Mouse (Mus musculus): ENCODE results near the gene Anks1.

DNA sequence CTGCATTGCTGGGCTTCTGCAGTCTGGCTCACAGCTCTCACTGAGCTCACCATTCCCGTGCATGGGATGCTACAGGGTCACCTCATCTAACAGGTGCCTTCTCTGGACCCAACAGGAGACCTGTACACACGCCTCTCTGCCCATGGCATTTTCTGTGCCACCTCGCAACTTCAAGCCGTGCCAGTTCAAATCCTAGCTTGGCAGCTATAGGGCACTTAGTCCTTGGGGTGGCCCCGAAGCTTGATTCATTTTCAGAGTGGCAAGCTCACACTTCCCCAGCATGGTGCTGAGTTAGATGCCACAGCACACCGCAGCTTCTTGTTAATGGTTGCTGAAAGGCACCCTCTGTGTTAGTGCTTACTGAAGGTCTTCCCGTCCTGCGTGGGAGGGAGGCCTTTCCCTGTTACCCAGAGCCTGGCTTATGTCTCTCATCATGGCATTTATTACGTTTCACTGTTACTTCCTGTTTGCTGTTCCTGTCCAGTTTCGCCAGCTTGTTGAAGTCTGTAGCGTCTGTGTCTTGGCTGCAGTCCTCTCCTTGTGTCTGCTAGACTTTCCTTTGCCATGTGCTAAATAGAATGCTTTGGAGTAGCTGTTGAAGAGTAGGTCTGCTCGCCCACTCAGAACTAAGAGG lies 29.1 kb downstream of the Anks1 start:
- TF ChIP-seq POLR2A (IDR thresholded peaks at IDR 0.05; ENCODE audit: extremely low read depth, insufficient read depth, low read length), result no peak
- no peak for TF ChIP-seq CTCF (IDR thresholded peaks at IDR 0.05; ENCODE audit: low read depth, low read length)

Data from liver, adult 2 months (tissue).